Mouse (Mus musculus) right cerebral cortex, postnatal 36 days (tissue): Measurements from ENCODE around the gene Gnai2.

Experiments
- DNase-seq, 2 experiments: peaks; one replicate each; pipeline ENCODE4 v3.0.0; 2022; ENCODE audit warnings: low spot score in 2 of 2, mixed read lengths in 1 of 2

Gnai2 gene

DNA sequence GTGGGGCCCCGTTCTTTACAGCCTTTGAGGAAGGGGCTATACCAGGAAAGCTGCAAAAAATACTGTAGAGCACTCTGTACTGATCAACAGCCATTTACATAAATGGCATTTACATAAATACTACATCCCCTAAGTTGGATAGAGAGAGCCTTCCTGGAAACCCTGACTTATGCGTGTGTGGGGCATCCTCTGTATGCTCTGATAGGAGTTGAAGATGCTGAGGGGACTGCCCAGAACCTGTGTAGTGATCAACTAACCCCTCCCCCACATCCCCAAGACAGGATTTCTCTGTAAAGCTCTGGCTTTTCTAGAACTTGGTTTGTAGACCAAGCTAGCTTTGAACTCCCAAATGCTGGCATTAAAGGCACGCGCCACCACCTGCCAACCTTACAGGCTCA is 25.7 kb downstream of the Gnai2 start:
- no peak for DNase-seq

DNA sequence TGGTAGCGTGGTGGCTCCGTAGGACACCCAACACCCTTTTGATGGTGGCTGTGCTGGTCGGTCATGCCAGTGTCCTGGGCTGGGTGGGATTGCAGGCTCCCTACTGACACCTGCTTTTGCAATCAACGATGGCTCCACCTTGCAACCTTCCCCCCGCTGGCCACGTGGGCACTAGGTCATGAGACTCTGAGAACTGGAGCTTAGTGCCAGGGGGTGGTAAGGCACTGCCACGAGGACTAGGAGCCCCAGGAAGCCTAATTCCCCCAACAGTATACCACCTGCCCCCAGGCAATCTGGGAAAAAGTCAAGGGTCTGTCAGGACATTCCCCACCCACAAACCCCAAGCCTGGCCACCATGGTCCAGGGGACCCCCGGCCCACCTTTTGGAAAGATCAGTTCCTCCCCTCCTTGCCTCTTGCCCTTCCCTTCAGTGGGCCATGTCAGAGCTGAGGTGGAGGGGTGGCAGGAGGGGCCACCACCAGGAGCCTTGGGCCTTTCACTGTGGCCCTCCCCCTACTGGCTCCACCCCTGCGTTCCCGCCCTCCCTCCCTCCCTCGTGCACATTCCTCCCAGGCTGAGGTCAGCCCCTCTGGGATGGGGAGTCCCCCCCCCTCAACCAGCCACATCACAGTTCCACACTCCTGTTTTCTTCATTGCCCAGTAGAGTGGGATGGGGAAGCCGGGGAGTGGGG is 26.3 kb downstream of the Gnai2 start, which contains the start of gene Sema3b:
TSS of gene Sema3b (minus strand) at position 489 of the 692 bp plus-strand sequence.
- DNase-seq = no peak

- no peak for DNase-seq
Observed at GRCm38 (mm10) chr9:107607653-107608245, 27.4 kb downstream of the Gnai2 start.

GRCm38 (mm10) chr9:107607036-107607435 is 28.1 kb downstream of the Gnai2 start:
- no peak for DNase-seq

DNA sequence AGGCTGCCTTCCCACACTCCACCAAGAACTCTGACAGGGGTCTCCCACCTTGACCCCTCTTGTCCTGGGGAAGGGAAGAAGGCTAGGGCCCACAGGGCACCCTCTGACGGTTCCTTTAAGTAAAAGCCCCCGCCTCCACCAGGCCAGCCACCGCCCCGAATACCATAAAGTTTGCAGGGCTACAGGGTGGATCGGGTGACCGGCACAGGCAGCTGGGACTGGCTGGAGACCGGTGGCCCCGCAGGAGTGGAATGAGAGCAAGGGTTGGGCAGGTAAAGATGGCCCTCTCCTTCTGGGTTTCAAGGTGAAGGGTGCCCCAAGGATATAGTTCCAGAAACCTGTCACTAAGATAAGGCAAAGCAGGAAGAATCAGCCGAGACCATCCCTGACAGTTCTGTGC is 28.6 kb downstream of the Gnai2 start:
- no peak for DNase-seq

GRCm38 (mm10) chr9:107605041-107605661 is 30.0 kb downstream of the Gnai2 start:
- DNase-seq = no peak

GRCm38 (mm10) chr9:107603251-107603650 is 31.9 kb downstream of the Gnai2 start:
- DNase-seq = no peak

DNA sequence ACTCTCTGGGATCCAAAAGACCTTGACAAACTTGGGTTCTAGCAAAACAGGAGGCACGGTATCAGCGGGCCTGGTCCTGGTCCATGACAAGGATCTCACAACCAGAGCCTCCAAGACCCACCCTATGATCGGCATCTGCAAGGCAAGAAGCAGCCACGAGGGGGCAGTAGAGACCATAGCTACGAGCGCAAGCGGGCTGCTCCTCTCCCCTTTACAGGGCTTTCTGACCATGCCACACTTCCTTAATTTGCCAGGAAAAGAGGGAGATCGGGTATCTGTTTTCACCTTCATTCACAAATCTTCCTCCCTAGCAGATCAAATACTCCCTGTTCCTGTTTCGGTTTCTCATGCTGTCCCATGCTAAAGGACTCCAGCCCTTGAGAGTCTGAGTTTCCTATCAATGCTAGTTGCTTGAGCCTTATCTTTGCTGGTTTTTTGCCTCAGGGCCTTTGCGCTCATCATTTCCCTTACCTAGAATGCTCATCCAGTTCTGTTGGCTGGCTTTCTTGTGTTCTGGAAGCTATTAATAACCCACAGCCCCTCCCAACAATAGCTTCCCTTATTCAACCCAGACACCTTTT is 33.0 kb downstream of the Gnai2 start:
- DNase-seq = peak; percentile 76 to 78

- DNase-seq = no peak
Observed at GRCm38 (mm10) chr9:107601275-107601674, 33.9 kb downstream of the Gnai2 start.

DNA sequence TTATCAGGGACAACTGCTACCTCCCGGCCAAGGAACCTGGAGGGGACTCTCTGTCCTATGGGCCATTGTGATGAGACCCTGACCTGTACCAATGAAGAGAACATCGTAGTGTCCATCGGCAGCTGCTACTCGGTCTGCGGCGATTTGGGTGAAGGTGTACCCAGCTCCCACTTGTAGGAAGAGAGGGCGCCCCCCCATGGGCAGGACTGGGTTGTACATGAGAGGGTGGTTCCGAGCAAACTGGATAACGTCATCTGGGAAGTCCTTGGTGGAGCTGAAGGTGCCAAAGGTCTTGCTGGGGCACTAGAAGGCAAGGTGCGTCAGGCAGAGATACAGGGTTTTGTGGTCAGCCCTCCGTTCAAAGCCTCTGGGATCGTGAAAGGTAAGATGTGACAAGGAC is 34.4 kb downstream of the Gnai2 start:
- DNase-seq = no peak

DNA sequence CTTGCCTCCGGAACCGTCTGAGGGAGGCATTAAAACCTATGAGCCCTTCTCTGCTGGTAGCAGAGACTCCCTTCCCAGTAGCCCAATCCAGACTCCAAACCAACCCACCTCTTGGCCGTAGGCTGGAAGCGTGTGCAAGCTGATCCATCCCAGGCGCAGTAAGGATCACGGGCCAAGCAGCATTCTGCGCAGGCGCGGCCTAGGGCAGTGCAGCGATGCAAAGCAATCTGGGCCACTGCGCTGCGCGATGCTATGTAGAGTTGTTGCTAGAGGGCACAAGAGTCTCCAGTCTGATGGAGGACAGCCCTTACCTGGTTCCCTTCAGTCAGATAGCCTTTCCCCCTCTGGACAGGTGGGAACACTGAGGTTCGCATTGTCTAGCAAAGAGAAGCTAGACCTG is 35.3 kb downstream of the Gnai2 start:
- DNase-seq = peak in 1 of 2 experiments; percentile 51

DNA sequence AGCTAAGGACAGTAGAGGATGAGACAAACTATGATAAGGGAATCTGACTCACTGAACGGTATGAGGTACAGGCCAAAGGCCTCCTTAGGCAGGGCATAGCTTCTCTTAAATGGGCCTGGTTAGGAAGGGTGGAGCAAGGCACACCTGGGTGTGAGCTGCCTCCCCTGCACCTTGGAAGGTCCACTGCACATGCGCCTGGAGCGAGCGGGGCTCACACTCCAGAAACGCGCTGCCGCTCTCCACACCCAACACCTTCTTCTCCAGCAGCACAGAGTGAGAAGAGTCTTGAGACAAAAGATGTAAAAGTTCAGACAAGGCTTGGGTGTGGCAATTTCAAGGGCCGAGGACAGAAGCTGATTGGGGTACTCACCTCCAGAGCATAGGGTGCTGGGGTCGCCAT is 35.7 kb downstream of the Gnai2 start:
- DNase-seq = no peak

GRCm38 (mm10) chr9:107598385-107598784 is 36.8 kb downstream of the Gnai2 start:
- DNase-seq = no peak

GRCm38 (mm10) chr9:107596619-107597569 is 38.3 kb downstream of the Gnai2 start:
- DNase-seq = no peak

DNA sequence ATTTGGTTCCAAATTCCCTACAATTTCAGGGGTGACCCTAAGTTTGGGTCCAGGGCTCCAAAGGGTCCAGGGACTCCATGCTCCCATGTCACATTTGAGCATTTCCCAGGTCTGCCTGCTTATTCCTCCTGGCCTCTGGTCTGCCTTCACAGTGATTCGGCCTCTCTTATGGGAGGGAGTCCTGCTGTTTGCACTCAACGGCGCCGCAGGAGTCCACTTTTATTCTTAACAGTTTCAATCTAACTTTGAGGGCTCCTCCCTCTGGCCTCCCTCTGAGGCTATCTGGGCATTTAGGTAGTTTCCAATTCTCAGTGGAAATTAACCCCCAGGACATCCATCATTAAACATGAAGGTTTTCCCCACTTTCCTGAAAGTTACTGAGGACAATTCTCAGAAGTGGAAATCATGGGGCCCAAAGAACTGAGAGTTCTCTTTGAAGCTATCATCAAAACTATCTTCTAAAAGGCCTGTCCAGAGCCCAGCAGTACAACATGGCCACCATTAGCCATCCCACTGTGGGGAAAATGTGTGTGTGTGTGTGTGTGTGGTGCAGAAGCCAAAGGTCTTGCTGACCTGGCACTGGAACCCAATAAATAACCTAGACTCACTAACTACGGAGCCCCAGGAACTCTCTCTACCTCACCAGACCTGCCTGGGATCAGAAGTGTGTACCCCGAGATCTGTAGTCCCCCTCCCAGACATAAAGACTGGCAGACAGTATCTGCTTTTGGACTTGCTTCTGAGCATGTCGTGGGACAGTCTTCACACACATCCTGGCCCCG is 40.7 kb downstream of the Gnai2 start:
- DNase-seq = no peak

GRCm38 (mm10) chr9:107593101-107593976 is 41.8 kb downstream of the Gnai2 start:
- no peak for DNase-seq

GRCm38 (mm10) chr9:107590773-107591060 is 44.5 kb downstream of the Gnai2 start:
- no peak for DNase-seq

DNA sequence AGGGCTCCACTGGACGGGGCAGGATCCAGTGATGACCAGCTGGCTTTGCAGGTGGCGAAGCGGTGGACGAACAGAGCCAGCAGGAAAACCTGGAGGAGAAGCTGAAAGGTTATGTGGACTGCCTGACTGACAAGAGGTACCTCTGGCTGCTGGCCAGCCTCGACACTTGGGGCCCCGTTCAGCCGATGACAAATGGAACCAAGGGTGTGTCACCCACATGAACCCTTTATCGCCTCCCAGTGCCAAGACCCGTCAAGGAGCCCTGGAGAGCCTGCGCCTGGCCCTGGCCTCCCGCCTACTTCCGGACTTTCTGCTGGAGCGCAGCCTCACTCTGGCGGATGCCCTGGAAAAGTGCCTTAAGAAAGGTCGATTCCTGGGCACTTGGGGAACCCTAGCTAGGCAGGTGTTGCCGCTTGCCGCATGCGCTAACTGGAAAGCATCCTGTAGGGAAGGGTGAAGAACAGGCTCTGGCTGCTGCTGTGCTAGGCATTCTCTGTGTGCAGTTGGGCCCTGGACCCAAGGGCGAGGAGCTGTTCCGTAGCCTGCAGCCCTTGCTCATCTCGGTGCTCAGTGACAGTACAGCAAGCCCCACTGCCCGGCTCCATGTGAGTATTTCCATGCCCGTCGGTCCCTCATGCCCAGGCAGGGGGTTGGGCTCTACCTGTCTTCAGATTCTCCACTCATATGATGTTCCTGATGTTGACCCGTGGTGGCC is 45.0 kb downstream of the Gnai2 start:
- no peak for DNase-seq
